Mouse (Mus musculus) midbrain, embryonic 10.5 days (tissue): Measurements from ENCODE around the gene Plxna2. TPM values are rescaled to one million over a fixed set of nuclear protein-coding genes. Genes with fewer than 3 reads are reported as not detected.

ENCODE experiments used
- DNase-seq: peaks from one replicate; pipeline ENCODE4 v3.0.0-alpha.2; 2017; ENCODE audit warnings: low spot score
- H3K27ac ChIP-seq: fragments of 300-500 bp; sonication (generic); replicated peaks from 2 replicates; pipeline ENCODE4 v1.5.1; 2016; ENCODE audit warnings: mild to moderate bottlenecking
- H3K27me3 ChIP-seq: fragments of 300-500 bp; sonication (generic); 2 replicates; pipeline ENCODE4 v1.6.1; 2016; ENCODE audit warnings: low read depth, mild to moderate bottlenecking; ENCODE audit not compliant: poor library complexity, severe bottlenecking
- H3K36me3 ChIP-seq: fragments of 300-500 bp; sonication (generic); 2 replicates; pipeline ENCODE4 v1.6.1; 2016; ENCODE audit warnings: mild to moderate bottlenecking, moderate library complexity
- H3K4me1 ChIP-seq: fragments of 300-500 bp; sonication (generic); 2 replicates; pipeline ENCODE4 v1.6.1; 2016
- H3K4me3 ChIP-seq: fragments of 300-500 bp; sonication (generic); 2 replicates; pipeline ENCODE4 v1.5.1; 2016; ENCODE audit warnings: mild to moderate bottlenecking, moderate library complexity
- H3K9me3 ChIP-seq: fragments of 300-500 bp; sonication (generic); replicated peaks from 2 replicates; pipeline ENCODE4 v1.6.1; 2016; ENCODE audit warnings: mild to moderate bottlenecking
- WGBS: fragments of 180-500 bp; shearing (Covaris S2); methylation state at CpG from one replicate; pipeline ENCODE4 v1.1.7; 2016; 5-methylcytosine and 5-hydroxymethylcytosine counted together
- polyA plus RNA-seq: library from polyadenylated mRNA; unstranded; fragments of >200 nt; fragmentation: Nextera tagmentation; extraction: Ambion mirVana; gene quantifications from 2 replicates; pipeline ENCODE4 v1.2.1, GENCODE M21; 2016

The Plxna2 gene
- polyA plus RNA-seq, 1 experiment from 2014 or later = 9.2 TPM

GRCm38 (mm10) chr1:194675891-194676200 is 57.8 kb downstream of the Plxna2 start:
- H3K36me3 ChIP-seq = no peaks in the 10 kb centered on the region
- no peak overlapping the region for H3K4me3 ChIP-seq
- no peak for DNase-seq
- peaks cover 36% of the 10 kb centered on the region for H3K4me1 ChIP-seq
- H3K27me3 ChIP-seq = no peaks in the 10 kb centered on the region
- H3K9me3 ChIP-seq = no peaks in the 10 kb centered on the region
- 82% methylated on average over 2 of the region's 2 CpGs for WGBS
- H3K27ac ChIP-seq = no peak overlapping the region

GRCm38 (mm10) chr1:194677878-194678277 is 59.9 kb downstream of the Plxna2 start:
- no peak overlapping the region for H3K4me3 ChIP-seq
- H3K27ac ChIP-seq = no peak overlapping the region
- H3K27me3 ChIP-seq = no peaks in the 10 kb centered on the region
- no peaks in the 10 kb centered on the region for H3K36me3 ChIP-seq
- no peaks in the 10 kb centered on the region for H3K9me3 ChIP-seq
- 72% methylated on average over 3 of the region's 3 CpGs for WGBS
- no peak for DNase-seq
- peaks cover 38% of the 10 kb centered on the region for H3K4me1 ChIP-seq

DNA sequence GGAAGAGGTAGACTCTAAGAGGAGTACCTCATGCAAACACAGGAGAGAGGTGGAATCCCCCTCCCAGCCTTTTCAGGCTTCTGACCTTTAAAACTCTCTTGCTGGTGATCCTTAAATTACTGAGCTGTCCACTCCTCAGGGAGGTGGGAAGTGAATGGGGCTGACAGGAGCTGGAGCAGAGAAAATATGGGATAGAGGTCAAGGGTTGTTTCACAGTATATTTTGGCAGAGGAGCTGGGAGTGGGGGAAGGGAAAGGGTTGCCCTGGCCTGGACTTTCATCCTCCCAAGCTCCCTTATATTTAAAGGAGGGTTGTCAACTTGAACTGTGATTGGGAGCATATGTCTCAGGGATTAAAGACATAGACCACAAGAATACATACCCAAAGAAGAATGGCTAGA is 61.1 kb downstream of the Plxna2 start:
- DNase-seq = no peak

DNA sequence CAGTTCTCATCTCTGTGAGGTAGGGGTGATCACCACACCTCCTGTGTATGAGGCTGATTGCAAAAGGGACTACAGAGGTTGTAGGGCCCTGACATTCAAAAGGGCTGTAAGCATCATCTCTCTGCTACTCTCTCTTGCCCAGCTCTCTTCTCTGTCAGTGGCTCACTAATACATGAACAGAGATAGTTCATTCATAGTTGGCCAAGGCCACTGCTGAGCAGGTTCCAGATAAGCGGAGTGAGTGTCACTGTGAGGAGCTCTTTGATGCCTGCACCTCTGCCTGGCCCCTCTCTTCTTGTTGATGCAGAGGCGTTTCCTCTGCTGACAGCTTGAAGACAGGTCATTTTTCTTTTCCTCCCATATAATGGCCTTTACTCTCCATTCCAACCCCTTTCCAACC is 62.1 kb downstream of the Plxna2 start:
- no peak for DNase-seq
- 48% methylated on average over 2 of the region's 2 CpGs for WGBS
- Histone ChIP-seq H3K27me3 (no peaks in the 10 kb centered on the region), H3K9me3 (no peaks in the 10 kb centered on the region), H3K4me1 (peaks cover 38% of the 10 kb centered on the region), H3K4me3 (no peak overlapping the region), H3K36me3 (no peaks in the 10 kb centered on the region), H3K27ac (no peak overlapping the region)

More for the DNA sequence above, 61.1 kb downstream of the Plxna2 start:
- Histone ChIP-seq H3K9me3 (no peaks in the 10 kb centered on the region), H3K27me3 (no peaks in the 10 kb centered on the region), H3K4me1 (peaks cover 38% of the 10 kb centered on the region), H3K36me3 (no peaks in the 10 kb centered on the region), H3K27ac (no peak overlapping the region), H3K4me3 (no peak overlapping the region)

DNA sequence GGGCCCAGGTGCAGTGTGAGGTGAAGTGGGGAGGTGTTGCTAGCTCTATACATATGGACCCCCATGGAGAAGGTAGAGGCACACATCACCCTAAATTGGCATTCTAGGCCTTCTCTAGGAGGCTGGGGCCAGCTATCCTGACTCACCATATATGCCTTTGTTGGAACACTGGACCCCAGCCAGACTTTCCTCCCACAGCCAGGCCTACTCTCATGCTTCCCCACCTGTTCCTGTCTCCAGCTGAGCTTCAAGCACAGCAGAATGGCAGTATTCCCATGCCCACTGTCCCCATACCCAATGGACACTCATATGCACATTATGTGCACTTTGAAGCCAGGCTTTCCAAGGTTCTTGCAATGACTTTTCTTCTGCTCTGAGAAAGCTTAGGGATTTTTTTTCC is 64.0 kb downstream of the Plxna2 start:
- H3K27ac ChIP-seq = no peak overlapping the region
- no peak overlapping the region for H3K4me3 ChIP-seq
- no peak for DNase-seq
- H3K27me3 ChIP-seq = no peaks in the 10 kb centered on the region
- H3K36me3 ChIP-seq = no peaks in the 10 kb centered on the region
- no peaks in the 10 kb centered on the region for H3K9me3 ChIP-seq
- peaks cover 35% of the 10 kb centered on the region for H3K4me1 ChIP-seq

- Histone ChIP-seq H3K4me1 (peaks cover 25% of the 10 kb centered on the region), H3K36me3 (no peaks in the 10 kb centered on the region), H3K27me3 (no peaks in the 10 kb centered on the region), H3K27ac (no peak overlapping the region), H3K4me3 (no peak overlapping the region), H3K9me3 (no peaks in the 10 kb centered on the region)
- DNase-seq = no peak
- WGBS = 79% methylated on average over 3 of the region's 3 CpGs
Observed at GRCm38 (mm10) chr1:194683132-194683531, 65.1 kb downstream of the Plxna2 start.

DNA sequence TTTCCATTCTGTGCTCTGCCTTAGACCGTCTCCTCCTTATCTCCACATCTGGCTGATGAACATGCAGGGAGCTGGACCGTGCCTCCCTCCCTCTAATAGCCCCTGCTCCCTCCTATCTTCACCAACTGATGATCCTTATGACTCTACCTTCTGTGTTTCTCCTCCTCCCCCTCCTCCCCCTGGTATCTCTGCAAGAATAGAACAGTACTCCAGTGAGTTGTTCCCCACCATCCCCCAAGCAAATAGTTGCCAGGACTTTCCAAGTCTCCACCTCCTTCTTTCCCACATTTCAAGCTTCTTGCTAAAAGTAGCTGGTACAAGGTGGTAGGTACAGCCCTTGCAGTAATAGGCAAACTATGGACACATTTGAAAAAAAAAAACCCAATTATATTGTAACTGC is 67.9 kb downstream of the Plxna2 start:
- Histone ChIP-seq H3K9me3 (no peaks in the 10 kb centered on the region), H3K27me3 (no peaks in the 10 kb centered on the region), H3K4me1 (peaks cover 9% of the 10 kb centered on the region; the same call in 1 of the 2 replicates), H3K4me3 (no peak overlapping the region), H3K27ac (no peak overlapping the region), H3K36me3 (no peaks in the 10 kb centered on the region)
- 90% methylated on average over 2 of the region's 2 CpGs for WGBS
- no peak for DNase-seq

GRCm38 (mm10) chr1:194687746-194688145 is 69.7 kb downstream of the Plxna2 start:
- H3K27ac ChIP-seq = no peak overlapping the region
- H3K4me3 ChIP-seq = no peak overlapping the region
- DNase-seq = no peak
- no peaks in the 10 kb centered on the region for H3K27me3 ChIP-seq
- no peaks in the 10 kb centered on the region for H3K36me3 ChIP-seq
- peaks cover 7% of the 10 kb centered on the region; the same call in 1 of the 2 replicates for H3K4me1 ChIP-seq
- 78% methylated on average over 1 of the region's 1 CpGs for WGBS
- no peaks in the 10 kb centered on the region for H3K9me3 ChIP-seq

GRCm38 (mm10) chr1:194688161-194688560 is 70.1 kb downstream of the Plxna2 start:
- Histone ChIP-seq H3K36me3 (no peaks in the 10 kb centered on the region), H3K27me3 (no peaks in the 10 kb centered on the region), H3K9me3 (no peaks in the 10 kb centered on the region), H3K4me3 (no peak overlapping the region), H3K27ac (no peak overlapping the region), H3K4me1 (peaks cover 7% of the 10 kb centered on the region; the same call in 1 of the 2 replicates)
- 77% methylated on average over 2 of the region's 2 CpGs for WGBS
- DNase-seq = no peak

GRCm38 (mm10) chr1:194693063-194693462 is 75.0 kb downstream of the Plxna2 start:
- Histone ChIP-seq H3K4me3 (no peak overlapping the region), H3K27ac (no peak overlapping the region), H3K27me3 (no peaks in the 10 kb centered on the region), H3K9me3 (no peaks in the 10 kb centered on the region), H3K36me3 (no peaks in the 10 kb centered on the region), H3K4me1 (0 out of 2 replicates have a peak, but pooled peaks cover 2% of the 10 kb centered on the region)
- no peak for DNase-seq

DNA sequence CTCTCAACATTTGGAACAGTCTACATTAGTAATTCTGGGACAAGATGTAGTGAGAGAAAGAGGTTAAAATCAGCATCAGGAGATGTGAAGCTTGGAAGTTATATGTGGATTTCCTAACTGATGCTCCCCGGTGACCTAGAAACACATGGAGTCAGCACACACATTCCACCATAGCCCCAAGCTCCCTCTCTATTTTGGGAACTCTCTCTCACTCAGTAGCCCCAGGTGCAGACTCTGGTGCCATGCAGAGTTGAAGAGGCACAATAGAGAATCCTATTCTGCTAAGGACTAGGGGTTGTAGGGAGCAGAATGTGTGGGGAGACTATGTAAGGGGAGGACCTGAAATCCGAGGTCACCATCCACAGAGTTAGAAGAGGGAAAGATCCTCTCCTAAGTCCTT is 75.5 kb downstream of the Plxna2 start:
- no peak for DNase-seq
- Histone ChIP-seq H3K9me3 (no peaks in the 10 kb centered on the region), H3K36me3 (no peaks in the 10 kb centered on the region), H3K4me1 (0 out of 2 replicates have a peak, but pooled peaks cover 2% of the 10 kb centered on the region), H3K4me3 (no peak overlapping the region), H3K27ac (no peak overlapping the region), H3K27me3 (no peaks in the 10 kb centered on the region)
- whole genome bisulfite sequencing = 82% methylated on average over 2 of the region's 2 CpGs

GRCm38 (mm10) chr1:194694805-194695204 is 76.8 kb downstream of the Plxna2 start:
- H3K27me3 ChIP-seq = no peaks in the 10 kb centered on the region; the same call in 1 of the 2 replicates
- no peaks in the 10 kb centered on the region for H3K36me3 ChIP-seq
- DNase-seq = no peak
- no peaks in the 10 kb centered on the region for H3K9me3 ChIP-seq
- no peaks in the 10 kb centered on the region; the same call in 1 of the 2 replicates for H3K4me1 ChIP-seq
- WGBS = 93% methylated on average over 2 of the region's 2 CpGs
- no peak overlapping the region for H3K27ac ChIP-seq
- H3K4me3 ChIP-seq = no peak overlapping the region

DNA sequence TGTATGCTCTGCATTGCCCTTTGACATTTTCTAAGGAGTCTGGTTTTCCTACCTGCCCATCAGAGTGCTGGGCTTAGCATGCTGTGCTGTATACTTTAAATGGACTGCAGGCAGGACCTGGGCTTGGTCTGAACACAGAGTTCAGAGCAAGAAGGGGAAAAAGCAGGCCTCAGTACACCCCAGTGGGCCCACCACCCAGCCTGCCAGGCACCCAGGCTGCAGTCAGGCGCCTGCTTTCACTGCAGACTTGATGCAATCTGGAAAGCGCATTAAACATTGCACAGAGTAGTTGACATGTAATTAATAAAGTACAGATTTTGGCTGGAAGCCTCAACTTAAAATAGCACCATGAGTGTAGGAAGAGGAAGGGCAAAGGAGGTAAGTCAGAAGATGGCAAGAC is 79.4 kb downstream of the Plxna2 start:
- 93% methylated on average over 2 of the region's 2 CpGs for WGBS
- Histone ChIP-seq H3K36me3 (no peaks in the 10 kb centered on the region), H3K27me3 (no peaks in the 10 kb centered on the region; the same call in 1 of the 2 replicates), H3K4me3 (no peak overlapping the region), H3K27ac (no peak overlapping the region), H3K4me1 (peaks cover 9% of the 10 kb centered on the region), H3K9me3 (no peaks in the 10 kb centered on the region)
- no peak for DNase-seq

DNA sequence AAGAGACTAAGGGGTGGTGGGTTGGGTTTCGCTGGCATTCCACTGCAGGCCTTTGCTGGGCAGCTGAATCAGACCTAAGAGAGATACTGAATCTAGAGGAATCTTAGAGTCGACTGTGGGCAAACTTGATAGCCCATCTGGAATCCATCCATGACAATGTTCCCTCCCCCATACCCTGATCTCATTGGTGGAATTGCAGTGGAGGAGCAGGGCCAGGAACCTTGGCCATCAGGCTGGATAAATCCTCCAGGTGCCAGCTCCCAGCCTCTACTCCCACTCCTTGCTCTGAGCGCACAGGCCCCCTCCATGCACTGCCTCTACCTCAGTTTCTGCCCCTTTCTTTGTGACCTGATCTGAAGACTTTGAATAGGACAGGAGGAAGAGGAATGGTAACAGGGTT is 81.3 kb downstream of the Plxna2 start:
- H3K27me3 ChIP-seq = no peaks in the 10 kb centered on the region; the same call in 1 of the 2 replicates
- no peaks in the 10 kb centered on the region for H3K9me3 ChIP-seq
- DNase-seq = no peak
- H3K4me3 ChIP-seq = no peak overlapping the region
- no peak overlapping the region for H3K27ac ChIP-seq
- 93% methylated on average over 3 of the region's 3 CpGs for WGBS
- peaks cover 22% of the 10 kb centered on the region for H3K4me1 ChIP-seq
- H3K36me3 ChIP-seq = no peaks in the 10 kb centered on the region
